Comparison of ENCODE assay signal across 24 mouse cellular contexts in the genomic region with DNA sequence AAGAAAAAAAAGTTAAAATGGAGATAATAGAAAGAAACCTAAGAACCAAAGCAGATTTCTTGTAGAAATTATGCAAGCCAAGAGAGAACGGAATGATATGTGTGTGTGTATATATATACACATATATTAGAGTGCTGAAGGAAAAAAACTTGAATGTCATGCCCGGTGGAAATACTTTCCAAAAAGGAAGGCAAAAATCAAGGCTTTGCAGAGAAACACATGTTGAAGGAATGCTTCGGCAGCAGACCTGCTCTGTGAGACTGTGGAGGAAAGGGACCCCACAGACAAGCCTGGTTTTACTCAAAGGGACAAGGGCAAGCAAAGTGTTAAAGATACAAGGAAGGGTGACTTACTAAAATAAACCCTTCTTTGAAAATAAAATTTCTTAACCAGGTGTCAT. TPM values are rescaled to one million over a fixed set of nuclear protein-coding genes. Genes with fewer than 3 reads are reported as not detected.
DNase-seq lines count a peak whose midpoint lies in the region; ATAC-seq lines count a peak whose summit lies in the region.
"Had no signal": no experiment of that assay in that cellular context is flagged by ENCODE, and none has a peak within 500 bp of the region (broad histone marks: within the 10 kb centered on the region; RNA-seq: fewer than 3 reads in every experiment).

No protein-coding gene starts in this region.

- H3K9ac ChIP-seq in embryonic facial prominence, embryonic 11.5 days (replicated peaks; ENCODE audit: low read length), result no peak overlapping the region
- no peak overlapping the region for H3K9ac ChIP-seq in embryonic facial prominence, embryonic 14.5 days (ENCODE audit: low read depth, low read length)
- no peak overlapping the region for H3K9ac ChIP-seq in midbrain, embryonic 16.5 days (ENCODE audit: low read depth, low read length)
- H3K9ac ChIP-seq: embryonic facial prominence, embryonic 15.5 days; forebrain, embryonic 12.5 days had no signal

- H3K27ac ChIP-seq in embryonic facial prominence, embryonic 11.5 days (replicated peaks; ENCODE audit: low read depth, low read length), result no peak overlapping the region
- H3K27ac ChIP-seq in embryonic facial prominence, embryonic 10.5 days (replicated peaks), result no peak overlapping the region
- H3K27ac ChIP-seq in embryonic facial prominence, embryonic 14.5 days (replicated peaks; ENCODE audit: low read depth, low read length), result no peak overlapping the region; the same call in 1 of the 2 replicates
- H3K27ac ChIP-seq in midbrain, embryonic 16.5 days (ENCODE audit: low read length), result no peak overlapping the region
- H3K27ac ChIP-seq: embryonic facial prominence, embryonic 15.5 days; forebrain, embryonic 10.5 days; forebrain, embryonic 12.5 days had no signal

- peak; percentile 14 for DNase-seq in embryonic facial prominence, embryonic 11.5 days (ENCODE audit: low spot score)
- DNase-seq in embryonic facial prominence, embryonic 10.5 days (ENCODE audit: low spot score), result no peak
- peak; percentile 24 for DNase-seq in NIH3T3 (ENCODE audit: low read depth)
- DNase-seq in embryonic facial prominence, embryonic 14.5 days (ENCODE audit: low spot score), result peak; percentile 59
- DNase-seq: adrenal gland, adult 2 months; adrenal gland, postnatal 10 days; adrenal gland, postnatal 25 days; B cell, adult 2 months; cerebellum, adult 11 months; cerebellum, adult 18-20 months; cerebellum, adult 8-10 months; cerebellum, adult 9-11 months; cerebellum, postnatal 14 days; cerebellum, postnatal 36 days; embryo, embryonic 11 days had no signal

- no peaks in the 10 kb centered on the region for H3K27me3 ChIP-seq in embryonic facial prominence, embryonic 11.5 days (ENCODE audit: control insufficient read depth, insufficient read depth, low read length)
- no peaks in the 10 kb centered on the region for H3K27me3 ChIP-seq in embryonic facial prominence, embryonic 10.5 days (replicated peaks; ENCODE audit: low read depth, poor library complexity, severe bottlenecking)
- H3K27me3 ChIP-seq in embryonic facial prominence, embryonic 14.5 days (replicated peaks; ENCODE audit: control insufficient read depth, insufficient read depth, low read length), result no peaks in the 10 kb centered on the region
- H3K27me3 ChIP-seq in midbrain, embryonic 16.5 days (ENCODE audit: control insufficient read depth, insufficient read depth, low read depth, low read length), result no peaks in the 10 kb centered on the region
- H3K27me3 ChIP-seq: embryonic facial prominence, embryonic 15.5 days; forebrain, embryonic 12.5 days had no signal

- WGBS in embryonic facial prominence, embryonic 11.5 days, result 62% methylated on average over 3 of the region's 3 CpGs
- WGBS in embryonic facial prominence, embryonic 10.5 days, result 69% methylated on average over 3 of the region's 3 CpGs
- WGBS in embryonic facial prominence, embryonic 14.5 days, result 28% methylated on average over 3 of the region's 3 CpGs
- 90% methylated on average over 3 of the region's 3 CpGs for WGBS in midbrain, embryonic 16.5 days

- no peaks in the 10 kb centered on the region for H3K36me3 ChIP-seq in embryonic facial prominence, embryonic 11.5 days (replicated peaks; ENCODE audit: control insufficient read depth, insufficient read depth, low read depth, low read length)
- H3K36me3 ChIP-seq in embryonic facial prominence, embryonic 10.5 days (replicated peaks), result no peaks in the 10 kb centered on the region
- no peaks in the 10 kb centered on the region for H3K36me3 ChIP-seq in embryonic facial prominence, embryonic 14.5 days (ENCODE audit: control insufficient read depth, insufficient read depth, low read length)
- no peaks in the 10 kb centered on the region for H3K36me3 ChIP-seq in midbrain, embryonic 16.5 days (ENCODE audit: control insufficient read depth, insufficient read depth, low read length)
- H3K36me3 ChIP-seq: embryonic facial prominence, embryonic 15.5 days; forebrain, embryonic 10.5 days; forebrain, embryonic 12.5 days; G1E had no signal

- no peaks in the 10 kb centered on the region for H3K9me3 ChIP-seq in embryonic facial prominence, embryonic 11.5 days (replicated peaks; ENCODE audit: control insufficient read depth, low read length)
- H3K9me3 ChIP-seq in embryonic facial prominence, embryonic 10.5 days, result peaks cover 6% of the 10 kb centered on the region; the same call in 1 of the 2 replicates
- H3K9me3 ChIP-seq in embryonic facial prominence, embryonic 14.5 days (ENCODE audit: control insufficient read depth, low read length), result peaks cover 7% of the 10 kb centered on the region; the same call in 1 of the 2 replicates
- no peaks in the 10 kb centered on the region for H3K9me3 ChIP-seq in midbrain, embryonic 16.5 days (replicated peaks; ENCODE audit: control insufficient read depth, low read length, poor library complexity, severe bottlenecking)
- H3K9me3 ChIP-seq: embryonic facial prominence, embryonic 15.5 days; forebrain, embryonic 10.5 days; forebrain, embryonic 12.5 days; G1E had no signal

- H3K4me3 ChIP-seq in embryonic facial prominence, embryonic 11.5 days (ENCODE audit: low read depth, low read length), result no peak overlapping the region
- no peak overlapping the region for H3K4me3 ChIP-seq in embryonic facial prominence, embryonic 10.5 days
- no peak overlapping the region for H3K4me3 ChIP-seq in embryonic facial prominence, embryonic 14.5 days (ENCODE audit: low read depth, low read length)
- H3K4me3 ChIP-seq in midbrain, embryonic 16.5 days (ENCODE audit: low read depth, low read length), result no peak overlapping the region
- H3K4me3 ChIP-seq: embryonic facial prominence, embryonic 15.5 days; erythroblast, embryonic 14.5 days; forebrain, embryonic 10.5 days; forebrain, embryonic 12.5 days had no signal

- ATAC-seq in embryonic facial prominence, embryonic 11.5 days (replicated peaks; ENCODE audit: insufficient number of reproducible peaks, low FRiP score, low TSS enrichment, low read depth), result no peak
- no peak for ATAC-seq in embryonic facial prominence, embryonic 14.5 days (ENCODE audit: low read depth)
- ATAC-seq in midbrain, embryonic 16.5 days, result no peak
- ATAC-seq: CD4-positive, CD25-positive, alpha-beta regulatory T cell, adult 4 months; forebrain, embryonic 14.5 days; forebrain, embryonic 16.5 days had no signal

- H3K4me1 ChIP-seq in embryonic facial prominence, embryonic 11.5 days (ENCODE audit: control insufficient read depth, insufficient read depth, low read length), result no peaks in the 10 kb centered on the region
- H3K4me1 ChIP-seq in embryonic facial prominence, embryonic 10.5 days, result 0 out of 2 replicates have a peak, but pooled peaks cover 3% of the 10 kb centered on the region
- no peaks in the 10 kb centered on the region for H3K4me1 ChIP-seq in embryonic facial prominence, embryonic 14.5 days (ENCODE audit: control insufficient read depth, insufficient read depth, low read length)
- no peaks in the 10 kb centered on the region for H3K4me1 ChIP-seq in midbrain, embryonic 16.5 days (ENCODE audit: control insufficient read depth, insufficient read depth, low read length)
- H3K4me1 ChIP-seq: embryonic facial prominence, embryonic 15.5 days; forebrain, embryonic 12.5 days had no signal

- H3K4me2 ChIP-seq in embryonic facial prominence, embryonic 11.5 days (ENCODE audit: low read depth, low read length), result no peak overlapping the region
- no peak overlapping the region for H3K4me2 ChIP-seq in embryonic facial prominence, embryonic 14.5 days (ENCODE audit: low read depth, low read length)
- no peak overlapping the region for H3K4me2 ChIP-seq in midbrain, embryonic 16.5 days (ENCODE audit: low read length)
- H3K4me2 ChIP-seq: embryonic facial prominence, embryonic 15.5 days; forebrain, embryonic 12.5 days had no signal

RNA-seq across cellular contexts. Expression of a gene that starts 47.4 kb away (rescaled TPM):
- 34.6 and 34.8 TPM in 2 replicates for polyA plus RNA-seq in embryonic facial prominence, embryonic 11.5 days (2014; fragmentation: Nextera tagmentation; extraction: Ambion mirVana)
- 38.2 and 39.3 TPM in 2 replicates for polyA plus RNA-seq in embryonic facial prominence, embryonic 10.5 days (2016; fragmentation: Nextera tagmentation; extraction: Ambion mirVana)
- polyA plus RNA-seq in embryonic facial prominence, embryonic 14.5 days (2014; fragmentation: Nextera tagmentation; extraction: Ambion mirVana), result 33.0 and 34.6 TPM in 2 replicates
- polyA plus RNA-seq in midbrain, embryonic 16.5 days (2015; fragmentation: Nextera tagmentation; extraction: Ambion mirVana), result 6.3 and 6.6 TPM in 2 replicates
